Mouse (Mus musculus) stomach, postnatal 0 days (tissue): ENCODE results near the gene Lamc3. TPM values are rescaled to one million over a fixed set of nuclear protein-coding genes. Genes with fewer than 3 reads are reported as not detected.
A peak's percentile ranks its signal among the peaks of the same experiment; 100 is the strongest.

Experiments
- ATAC-seq: fragments of 200-750 bp; cut with Nextera tagmentation; 2 replicates; pipeline ENCODE4 v1.8.0; 2017; ENCODE audit not compliant: low FRiP score, low TSS enrichment
- DNase-seq: peaks from one replicate; pipeline ENCODE4 v3.0.0-alpha.2; 2016; ENCODE audit warnings: low spot score
- H3K27ac ChIP-seq: fragments of 300-500 bp; sonication (generic); replicated peaks from 2 replicates; pipeline ENCODE4 v1.5.1; 2014; ENCODE audit warnings: mild to moderate bottlenecking, control low read depth
- H3K27me3 ChIP-seq: fragments of 300-500 bp; sonication (generic); 2 replicates; pipeline ENCODE4 v1.6.1; 2014; ENCODE audit warnings: low read length; ENCODE audit not compliant: control insufficient read depth, insufficient read depth
- H3K36me3 ChIP-seq: fragments of 300-500 bp; sonication (generic); 2 replicates; pipeline ENCODE4 v1.6.1; 2014; ENCODE audit warnings: low read length, mixed read lengths; ENCODE audit not compliant: control insufficient read depth, insufficient read depth
- H3K4me1 ChIP-seq: fragments of 300-500 bp; sonication (generic); replicated peaks from 2 replicates; pipeline ENCODE4 v1.6.1; 2014; ENCODE audit warnings: antibody characterized with exemption; ENCODE audit not compliant: control insufficient read depth, insufficient read depth
- H3K4me2 ChIP-seq: fragments of 300-500 bp; sonication (generic); replicated peaks from 2 replicates; pipeline ENCODE4 v1.6.1; 2014; ENCODE audit warnings: low read depth, mild to moderate bottlenecking, control low read depth, moderate library complexity
- H3K4me3 ChIP-seq: fragments of 300-500 bp; sonication (generic); 2 replicates; pipeline ENCODE4 v1.5.1; 2014; ENCODE audit warnings: low read depth, low read length, control low read depth
- H3K9ac ChIP-seq: fragments of 300-500 bp; sonication (generic); 2 replicates; pipeline ENCODE4 v1.6.1; 2014; ENCODE audit warnings: mild to moderate bottlenecking, low read length, control low read depth, mixed read lengths
- H3K9me3 ChIP-seq: fragments of 300-500 bp; sonication (generic); 2 replicates; pipeline ENCODE4 v1.6.1; 2016; ENCODE audit warnings: low read length; ENCODE audit not compliant: control insufficient read depth
- CTCF ChIP-seq: IDR thresholded peaks from 2 replicates; pipeline ENCODE4 v1.5.1; 2016; ENCODE audit warnings: antibody characterized with exemption, low read depth, mild to moderate bottlenecking, moderate library complexity
- EP300 ChIP-seq: optimal IDR thresholded peaks from 2 replicates; pipeline ENCODE3; 2016; ENCODE audit warnings: antibody characterized with exemption
- WGBS: fragments of 180-500 bp; shearing (Covaris S2); extraction: QIAGEN DNeasy Blood & Tissue Kit; methylation state at CpG from one replicate; pipeline ENCODE4 v1.1.7; 2014; 5-methylcytosine and 5-hydroxymethylcytosine counted together
- polyA plus RNA-seq: library from polyadenylated mRNA; unstranded; fragments of >200 nt; fragmentation: Nextera tagmentation; extraction: Ambion mirVana; gene quantifications from 2 replicates; pipeline ENCODE4 v1.2.1, GENCODE M21; 2015

Lamc3 gene
- polyA plus RNA-seq, 1 experiment from 2014 or later: 0.79 TPM

DNA sequence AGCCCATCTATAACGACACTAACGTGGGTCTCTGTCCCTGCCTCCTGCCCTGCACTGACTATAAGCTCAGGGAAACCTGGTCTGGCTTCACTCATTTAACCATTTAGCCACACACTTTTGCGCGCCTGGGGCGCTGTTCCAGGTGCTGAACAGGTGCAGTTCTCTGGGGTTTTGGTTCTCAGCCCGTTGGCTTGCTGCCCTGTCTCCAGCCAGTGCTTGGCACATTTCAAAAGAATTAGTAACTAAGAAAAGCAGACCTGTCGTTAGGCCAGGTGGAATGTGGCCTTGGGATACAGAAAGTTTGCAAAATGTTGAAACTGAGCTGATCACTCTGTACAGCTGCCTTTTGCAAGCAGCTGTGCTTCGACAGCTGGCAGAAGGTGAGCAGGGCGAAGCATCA, 37.7 kb downstream of the Lamc3 start:
- no peaks in the 10 kb centered on the region for H3K36me3 ChIP-seq
- H3K9me3 ChIP-seq: no peaks in the 10 kb centered on the region
- DNase-seq (peak; percentile 62), ATAC-seq (no peak)
- H3K9ac ChIP-seq: no peak overlapping the region
- no peak overlapping the region for H3K4me2 ChIP-seq
- no peaks in the 10 kb centered on the region for H3K27me3 ChIP-seq
- H3K4me1 ChIP-seq: no peaks in the 10 kb centered on the region
- no peak overlapping the region for H3K4me3 ChIP-seq
- 18% methylated on average over 9 of the region's 9 CpGs for WGBS
- TF ChIP-seq EP300: no peak
- TF ChIP-seq CTCF: no peak
- no peak overlapping the region for H3K27ac ChIP-seq

DNA sequence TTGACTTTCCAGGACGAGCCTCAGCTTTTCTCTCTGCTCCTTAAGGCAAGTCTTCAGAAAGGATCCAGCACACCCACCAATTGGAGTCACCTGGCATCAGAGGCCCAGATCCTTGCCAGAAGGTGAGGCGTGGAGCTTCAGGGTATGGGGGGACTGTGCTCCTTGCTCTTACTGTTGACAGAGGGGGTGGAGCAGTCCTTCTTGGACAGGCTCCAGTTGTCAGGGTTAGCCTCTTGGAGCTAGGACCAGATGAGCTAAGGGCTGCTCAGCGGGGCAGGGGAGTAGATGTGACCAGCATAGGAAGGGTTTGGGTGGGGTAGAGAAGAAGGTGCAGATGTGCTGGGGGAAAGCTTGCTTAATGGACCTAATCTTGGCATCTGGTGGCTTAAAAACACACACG, 38.8 kb downstream of the Lamc3 start:
- Histone ChIP-seq H3K4me3 (no peak overlapping the region), H3K27ac (no peak overlapping the region), H3K27me3 (no peaks in the 10 kb centered on the region), H3K9me3 (no peaks in the 10 kb centered on the region), H3K36me3 (no peaks in the 10 kb centered on the region), H3K9ac (no peak overlapping the region), H3K4me1 (no peaks in the 10 kb centered on the region), H3K4me2 (no peak overlapping the region)
- 31% methylated on average over 4 of the region's 4 CpGs for WGBS
- ATAC-seq (no peak), DNase-seq (no peak)
- TF ChIP-seq EP300: no peak

DNA sequence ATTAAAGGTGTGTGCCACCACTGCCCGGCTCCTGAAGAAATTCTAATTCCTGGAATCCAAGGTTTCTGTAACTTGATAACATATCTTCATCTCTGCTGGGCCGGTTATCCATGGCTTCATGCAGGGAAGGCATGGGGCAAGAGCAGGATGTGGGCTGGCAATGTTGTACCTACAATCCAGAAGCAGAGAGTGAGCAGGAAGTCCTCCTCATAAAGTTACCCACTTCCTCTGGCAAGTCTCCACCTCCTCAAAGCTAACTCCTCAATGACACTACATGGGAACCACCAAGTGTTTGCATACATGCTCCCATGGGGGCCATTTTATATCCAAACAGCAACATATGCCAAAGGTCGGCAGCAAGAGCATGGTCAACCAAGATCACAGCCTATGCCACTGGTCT, 42.6 kb downstream of the Lamc3 start:
- WGBS: 70% methylated on average over 3 of the region's 3 CpGs
- Histone ChIP-seq H3K9ac (no peak overlapping the region), H3K4me2 (no peak overlapping the region), H3K36me3 (no peaks in the 10 kb centered on the region), H3K4me1 (no peaks in the 10 kb centered on the region), H3K27me3 (no peaks in the 10 kb centered on the region), H3K27ac (no peak overlapping the region), H3K4me3 (no peak overlapping the region), H3K9me3 (no peaks in the 10 kb centered on the region)
- ATAC-seq (no peak), DNase-seq (no peak)
- no peak for TF ChIP-seq EP300
- TF ChIP-seq CTCF: no peak

DNA sequence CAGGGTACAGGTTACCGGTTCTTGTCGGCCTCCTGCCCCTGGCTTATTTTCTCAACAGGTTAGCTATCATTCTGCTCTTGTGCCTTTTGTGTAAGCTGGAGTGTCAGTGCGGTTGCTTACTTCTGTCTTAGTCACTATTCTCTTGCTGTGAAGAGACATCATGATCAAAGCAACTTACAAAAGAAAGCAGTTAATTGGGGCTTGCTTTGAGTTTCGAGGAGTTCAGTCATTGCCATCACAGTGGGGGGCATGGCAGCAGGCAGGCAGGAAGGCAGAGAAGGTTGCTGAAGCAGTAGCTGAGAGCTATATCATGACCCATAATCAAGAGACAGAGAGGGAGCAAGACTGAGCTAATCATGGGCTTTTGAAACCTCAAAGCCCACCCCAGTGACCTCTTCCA, 47.5 kb downstream of the Lamc3 start:
- no peaks in the 10 kb centered on the region for H3K4me1 ChIP-seq
- no peak overlapping the region for H3K4me3 ChIP-seq
- no peaks in the 10 kb centered on the region for H3K27me3 ChIP-seq
- H3K36me3 ChIP-seq: no peaks in the 10 kb centered on the region
- H3K9ac ChIP-seq: no peak overlapping the region
- no peak overlapping the region for H3K4me2 ChIP-seq
- 57% methylated on average over 4 of the region's 4 CpGs for WGBS
- ATAC-seq: no peak
- TF ChIP-seq EP300 (no peak), CTCF (no peak)
- no peak overlapping the region for H3K27ac ChIP-seq
- no peaks in the 10 kb centered on the region for H3K9me3 ChIP-seq
- DNase-seq: no peak

DNA sequence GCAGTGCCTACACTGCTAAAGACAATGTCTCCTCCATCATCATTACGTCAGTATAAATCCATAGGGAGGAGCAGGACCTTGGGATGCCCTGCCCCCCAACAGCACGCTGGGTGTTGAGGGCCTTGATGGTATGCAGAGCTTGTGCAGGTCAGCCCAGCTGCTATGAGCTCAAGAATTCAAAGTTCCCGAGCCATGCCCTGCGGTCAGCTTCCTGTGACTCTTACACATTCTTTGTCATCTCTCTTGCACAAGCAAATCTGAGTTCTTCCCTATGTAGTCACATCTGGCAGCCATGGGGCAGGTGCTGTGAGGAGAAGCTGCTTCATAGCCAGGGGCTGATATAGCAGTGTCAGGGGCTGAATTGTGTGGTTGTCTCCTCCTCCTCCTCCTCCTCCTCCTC, 48.0 kb downstream of the Lamc3 start:
- Histone ChIP-seq H3K9me3 (no peaks in the 10 kb centered on the region), H3K27me3 (no peaks in the 10 kb centered on the region), H3K9ac (no peak overlapping the region), H3K36me3 (no peaks in the 10 kb centered on the region), H3K4me2 (no peak overlapping the region), H3K4me1 (no peaks in the 10 kb centered on the region), H3K27ac (no peak overlapping the region), H3K4me3 (no peak overlapping the region)
- TF ChIP-seq EP300 (no peak), CTCF (no peak)
- no peak for ATAC-seq
- WGBS: 23% methylated on average over 4 of the region's 4 CpGs
- no peak for DNase-seq

DNA sequence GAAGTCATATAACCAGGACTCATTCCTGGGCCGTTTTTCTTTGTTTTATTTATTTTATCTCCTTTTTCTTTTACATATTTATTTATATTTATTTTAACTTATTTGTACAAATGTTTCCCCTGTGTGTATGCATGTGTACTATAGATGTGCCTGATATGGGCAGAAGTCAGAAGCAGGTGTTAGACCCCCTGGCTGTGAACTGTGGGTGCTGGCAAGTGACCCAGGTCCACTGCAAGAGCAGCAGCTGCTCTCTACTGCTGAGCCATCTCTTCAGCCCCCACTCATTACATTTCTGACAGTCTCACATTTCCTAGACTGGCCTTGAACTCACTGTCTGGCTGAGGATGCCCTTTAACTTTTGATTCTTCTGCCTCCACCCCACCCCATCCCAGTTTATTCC, 51.2 kb downstream of the Lamc3 start:
- TF ChIP-seq CTCF: no peak
- no peak for TF ChIP-seq EP300
- Histone ChIP-seq H3K4me2 (no peak overlapping the region), H3K9ac (no peak overlapping the region), H3K36me3 (no peaks in the 10 kb centered on the region), H3K4me1 (no peaks in the 10 kb centered on the region), H3K4me3 (no peak overlapping the region), H3K27me3 (no peaks in the 10 kb centered on the region), H3K27ac (no peak overlapping the region), H3K9me3 (no peaks in the 10 kb centered on the region)
- WGBS: 64% methylated on average over 1 of the region's 1 CpGs
- no peak for ATAC-seq
- no peak for DNase-seq
